14 mouse cellular contexts compared by ENCODE assay signal in genomic region chr17:34572361-34572760, GRCm38 (mm10). TPM values are rescaled to one million over a fixed set of nuclear protein-coding genes. Genes with fewer than 3 reads are reported as not detected.
DNase-seq lines count a peak whose midpoint lies in the region; ATAC-seq and TF ChIP-seq lines count a peak whose summit lies in the region.
"Had no signal": no experiment of that assay in that cellular context is flagged by ENCODE, and none has a peak within 500 bp of the region (broad histone marks: within the 10 kb centered on the region; RNA-seq: fewer than 3 reads in every experiment).

No protein-coding gene starts in this region.

- WGBS in hindbrain, embryonic 12.5 days: 7% methylated on average over 15 of the region's 15 CpGs
- 12% methylated on average over 15 of the region's 15 CpGs for WGBS in hindbrain, embryonic 13.5 days
- 9% methylated on average over 15 of the region's 15 CpGs for WGBS in midbrain, postnatal 0 days
- WGBS in midbrain, embryonic 16.5 days: 19% methylated on average over 15 of the region's 15 CpGs

- H3K4me1 ChIP-seq in hindbrain, embryonic 12.5 days: no peaks in the 10 kb centered on the region
- no peaks in the 10 kb centered on the region; the same call in 1 of the 2 replicates for H3K4me1 ChIP-seq in hindbrain, embryonic 13.5 days (replicated peaks)
- no peaks in the 10 kb centered on the region for H3K4me1 ChIP-seq in midbrain, postnatal 0 days (ENCODE audit: insufficient read depth, low read length)
- 0 out of 2 replicates have a peak, but pooled peaks cover 2% of the 10 kb centered on the region for H3K4me1 ChIP-seq in midbrain, embryonic 16.5 days (ENCODE audit: control insufficient read depth, insufficient read depth, low read length)
- H3K4me1 ChIP-seq: embryonic facial prominence, embryonic 13.5 days; hindbrain, embryonic 15.5 days; liver, embryonic 15.5 days had no signal

- H3K27ac ChIP-seq in hindbrain, embryonic 12.5 days: no peak overlapping the region
- no peak overlapping the region for H3K27ac ChIP-seq in hindbrain, embryonic 13.5 days
- no peak overlapping the region for H3K27ac ChIP-seq in midbrain, postnatal 0 days (ENCODE audit: low read depth, low read length)
- no peak overlapping the region for H3K27ac ChIP-seq in midbrain, embryonic 16.5 days (ENCODE audit: low read length)
- H3K27ac ChIP-seq: embryonic facial prominence, embryonic 13.5 days; hindbrain, embryonic 15.5 days; layer of hippocampus, adult 2 months; limb, embryonic 13.5 days; liver, embryonic 15.5 days had no signal

- no peak overlapping the region for H3K4me3 ChIP-seq in hindbrain, embryonic 12.5 days
- H3K4me3 ChIP-seq in hindbrain, embryonic 13.5 days: no peak overlapping the region
- H3K4me3 ChIP-seq in midbrain, postnatal 0 days (ENCODE audit: low read depth, low read length): no peak overlapping the region
- no peak overlapping the region for H3K4me3 ChIP-seq in midbrain, embryonic 16.5 days (ENCODE audit: low read depth, low read length)
- H3K4me3 ChIP-seq: embryonic facial prominence, embryonic 13.5 days; hindbrain, embryonic 15.5 days; layer of hippocampus, adult 2 months; limb, embryonic 13.5 days; liver, embryonic 15.5 days had no signal

- 0 out of 2 replicates have a peak, but pooled peaks cover 2% of the 10 kb centered on the region for H3K27me3 ChIP-seq in hindbrain, embryonic 12.5 days
- peaks cover 4% of the 10 kb centered on the region; the same call in 1 of the 2 replicates for H3K27me3 ChIP-seq in hindbrain, embryonic 13.5 days
- no peaks in the 10 kb centered on the region for H3K27me3 ChIP-seq in midbrain, postnatal 0 days (ENCODE audit: insufficient read depth, low read length)
- H3K27me3 ChIP-seq in midbrain, embryonic 16.5 days (ENCODE audit: control insufficient read depth, insufficient read depth, low read depth, low read length): no peaks in the 10 kb centered on the region
- H3K27me3 ChIP-seq: hindbrain, embryonic 15.5 days had no signal

- no peaks in the 10 kb centered on the region for H3K9me3 ChIP-seq in hindbrain, embryonic 12.5 days (replicated peaks)
- H3K9me3 ChIP-seq in hindbrain, embryonic 13.5 days: no peaks in the 10 kb centered on the region
- no peaks in the 10 kb centered on the region for H3K9me3 ChIP-seq in midbrain, postnatal 0 days (ENCODE audit: low read length)
- no peaks in the 10 kb centered on the region for H3K9me3 ChIP-seq in midbrain, embryonic 16.5 days (replicated peaks; ENCODE audit: control insufficient read depth, low read length, poor library complexity, severe bottlenecking)
- H3K9me3 ChIP-seq: embryonic facial prominence, embryonic 13.5 days; hindbrain, embryonic 15.5 days; limb, embryonic 13.5 days; liver, embryonic 15.5 days had no signal

- no peak for ATAC-seq in hindbrain, embryonic 12.5 days (ENCODE audit: low FRiP score)
- ATAC-seq in hindbrain, embryonic 13.5 days (ENCODE audit: low FRiP score): no peak
- ATAC-seq in midbrain, postnatal 0 days (ENCODE audit: low FRiP score): peak; percentile 24; the same call in 1 of the 2 replicates
- ATAC-seq in midbrain, embryonic 16.5 days: no peak
- ATAC-seq: Patski had no signal

- no peaks in the 10 kb centered on the region for H3K36me3 ChIP-seq in hindbrain, embryonic 12.5 days
- H3K36me3 ChIP-seq in hindbrain, embryonic 13.5 days: no peaks in the 10 kb centered on the region
- no peaks in the 10 kb centered on the region for H3K36me3 ChIP-seq in midbrain, postnatal 0 days (ENCODE audit: insufficient read depth, low read length)
- no peaks in the 10 kb centered on the region for H3K36me3 ChIP-seq in midbrain, embryonic 16.5 days (ENCODE audit: control insufficient read depth, insufficient read depth, low read length)
- H3K36me3 ChIP-seq: embryonic facial prominence, embryonic 13.5 days; hindbrain, embryonic 15.5 days; limb, embryonic 13.5 days; liver, embryonic 15.5 days had no signal

- TF ChIP-seq CTCF in midbrain, postnatal 0 days (IDR thresholded peaks at IDR 0.05): peak; percentile 46

- peak; percentile 10 for DNase-seq in midbrain, postnatal 0 days (ENCODE audit: low spot score)
- DNase-seq in ZHBTc4 (ENCODE audit: low read depth, low spot score): peak; percentile 84
- DNase-seq in testis, postnatal 10 days (ENCODE audit: low spot score): peak; percentile 69
- no peak for DNase-seq in adrenal gland, adult 18-20 months (ENCODE audit: low spot score in 2 of 2)
- DNase-seq: cerebellum, adult 2 months had no signal

- H3K9ac ChIP-seq in hindbrain, embryonic 12.5 days: peak overlapping the region; percentile 8; the same call in 1 of the 2 replicates
- H3K9ac ChIP-seq in hindbrain, embryonic 13.5 days: no peak overlapping the region
- H3K9ac ChIP-seq in midbrain, postnatal 0 days (replicated peaks; ENCODE audit: low read length, poor library complexity, severe bottlenecking): 0 out of 2 replicates have a peak overlapping the region, but pooled peaks have one; percentile 8
- H3K9ac ChIP-seq in midbrain, embryonic 16.5 days (ENCODE audit: low read depth, low read length): no peak overlapping the region
- H3K9ac ChIP-seq: embryonic facial prominence, embryonic 13.5 days; hindbrain, embryonic 15.5 days; limb, embryonic 13.5 days; liver, embryonic 15.5 days had no signal

- H3K4me2 ChIP-seq in hindbrain, embryonic 12.5 days (replicated peaks): no peak overlapping the region
- H3K4me2 ChIP-seq in hindbrain, embryonic 13.5 days: no peak overlapping the region
- no peak overlapping the region for H3K4me2 ChIP-seq in midbrain, postnatal 0 days (ENCODE audit: low read depth, low read length, poor library complexity, severe bottlenecking)
- no peak overlapping the region for H3K4me2 ChIP-seq in midbrain, embryonic 16.5 days (ENCODE audit: low read length)
- H3K4me2 ChIP-seq: embryonic facial prominence, embryonic 13.5 days; hindbrain, embryonic 15.5 days; limb, embryonic 13.5 days; liver, embryonic 15.5 days had no signal

RNA-seq across cellular contexts. Expression of gene Notch4, which starts 8.3 kb away (rescaled TPM):
- polyA plus RNA-seq in hindbrain, embryonic 12.5 days (2016; fragmentation: Nextera tagmentation; extraction: Ambion mirVana): 8.9 and 13.1 TPM in 2 replicates
- 7.4 and 8.4 TPM in 2 replicates for polyA plus RNA-seq in hindbrain, embryonic 13.5 days (2015; fragmentation: Nextera tagmentation; extraction: Ambion mirVana)
- 8.8 and 44.3 TPM in 2 replicates for total RNA-seq in midbrain, postnatal 0 days (2014; rRNA removed)
- 3.8 and 6.1 TPM in 2 replicates for polyA plus RNA-seq in midbrain, postnatal 0 days (2015; fragmentation: Nextera tagmentation; extraction: Ambion mirVana)
- polyA plus RNA-seq in midbrain, embryonic 16.5 days (2015; fragmentation: Nextera tagmentation; extraction: Ambion mirVana): 5.9 and 6.7 TPM in 2 replicates
- total RNA-seq in adrenal gland, adult 18-20 months (2021): 10 to 100 TPM; 26.2 to 31.5 TPM

RNA-seq across cellular contexts. Expression of gene Gpsm3, which starts 17.2 kb away (rescaled TPM):
- 3.5 and 4.3 TPM in 2 replicates for polyA plus RNA-seq in hindbrain, embryonic 12.5 days (2016; fragmentation: Nextera tagmentation; extraction: Ambion mirVana)
- polyA plus RNA-seq in hindbrain, embryonic 13.5 days (2015; fragmentation: Nextera tagmentation; extraction: Ambion mirVana): 3.2 and 4.9 TPM in 2 replicates
- 1.2 and 4.4 TPM in 2 replicates for total RNA-seq in midbrain, postnatal 0 days (2014; rRNA removed)
- polyA plus RNA-seq in midbrain, postnatal 0 days (2015; fragmentation: Nextera tagmentation; extraction: Ambion mirVana): 5.5 and 6.9 TPM in 2 replicates
- 3.9 and 4.3 TPM in 2 replicates for polyA plus RNA-seq in midbrain, embryonic 16.5 days (2015; fragmentation: Nextera tagmentation; extraction: Ambion mirVana)
- 1 to 10 TPM; 4.8 to 7.3 TPM for total RNA-seq in adrenal gland, adult 18-20 months (2021)

RNA-seq across cellular contexts. Expression of gene Pbx2, which starts 18.7 kb away (rescaled TPM):
- 17.9 and 18.7 TPM in 2 replicates for polyA plus RNA-seq in hindbrain, embryonic 12.5 days (2016; fragmentation: Nextera tagmentation; extraction: Ambion mirVana)
- polyA plus RNA-seq in hindbrain, embryonic 13.5 days (2015; fragmentation: Nextera tagmentation; extraction: Ambion mirVana): 8.9 and 10.6 TPM in 2 replicates
- total RNA-seq in midbrain, postnatal 0 days (2014; rRNA removed): 84.8 and 95.6 TPM in 2 replicates
- 9.5 and 9.6 TPM in 2 replicates for polyA plus RNA-seq in midbrain, postnatal 0 days (2015; fragmentation: Nextera tagmentation; extraction: Ambion mirVana)
- 9.4 and 9.7 TPM in 2 replicates for polyA plus RNA-seq in midbrain, embryonic 16.5 days (2015; fragmentation: Nextera tagmentation; extraction: Ambion mirVana)
- total RNA-seq in adrenal gland, adult 18-20 months (2021): 10 to 100 TPM; 32.4 to 40.9 TPM

RNA-seq across cellular contexts. Expression of gene Ager, which starts 25.3 kb away (rescaled TPM):
- 1.9 and 2.9 TPM in 2 replicates for polyA plus RNA-seq in hindbrain, embryonic 12.5 days (2016; fragmentation: Nextera tagmentation; extraction: Ambion mirVana)
- polyA plus RNA-seq in hindbrain, embryonic 13.5 days (2015; fragmentation: Nextera tagmentation; extraction: Ambion mirVana): 1.9 and 2.1 TPM in 2 replicates
- 1.7 and 2.1 TPM in 2 replicates for total RNA-seq in midbrain, postnatal 0 days (2014; rRNA removed)
- 1.6 and 2.0 TPM in 2 replicates for polyA plus RNA-seq in midbrain, postnatal 0 days (2015; fragmentation: Nextera tagmentation; extraction: Ambion mirVana)
- 0.95 and 1.1 TPM in 2 replicates for polyA plus RNA-seq in midbrain, embryonic 16.5 days (2015; fragmentation: Nextera tagmentation; extraction: Ambion mirVana)
- total RNA-seq in adrenal gland, adult 18-20 months (2021): under 1 TPM; 0.73 to 0.86 TPM

RNA-seq across cellular contexts. Expression of gene Rnf5, which starts 31.1 kb away (rescaled TPM):
- polyA plus RNA-seq in hindbrain, embryonic 12.5 days (2016; fragmentation: Nextera tagmentation; extraction: Ambion mirVana): 214 and 228 TPM in 2 replicates
- 299 and 301 TPM in 2 replicates for polyA plus RNA-seq in hindbrain, embryonic 13.5 days (2015; fragmentation: Nextera tagmentation; extraction: Ambion mirVana)
- total RNA-seq in midbrain, postnatal 0 days (2014; rRNA removed): 57.6 and 59.0 TPM in 2 replicates
- 236 and 242 TPM in 2 replicates for polyA plus RNA-seq in midbrain, postnatal 0 days (2015; fragmentation: Nextera tagmentation; extraction: Ambion mirVana)
- 291 and 298 TPM in 2 replicates for polyA plus RNA-seq in midbrain, embryonic 16.5 days (2015; fragmentation: Nextera tagmentation; extraction: Ambion mirVana)
- 10 to 100 TPM; 71.8 to 86.7 TPM for total RNA-seq in adrenal gland, adult 18-20 months (2021)

Comparison
In these comparisons a context has a peak if more than half of its experiments do, and no peak if none do; other contexts are left out.
1. H3K9ac ChIP-seq: peak in hindbrain, embryonic 12.5 days (single experiment) and midbrain, postnatal 0 days (single experiment); none in hindbrain, embryonic 13.5 days (single experiment) and midbrain, embryonic 16.5 days (single experiment).
2. DNase-seq: peak in midbrain, postnatal 0 days (single experiment), ZHBTc4 (single experiment) and testis, postnatal 10 days (single experiment); none in adrenal gland, adult 18-20 months (0 of 2).